Mouse (Mus musculus) common myeloid progenitor, adult 5-6 weeks (primary cell): ENCODE measurements at regions not wholly inside any gene's neighbourhood (a gene's known extent, or its start where the extent isn't known, plus 50 kb on each side); places are given as distances from the start of the nearest gene placed in this dataset.

ENCODE experiments used
- ATAC-seq: replicated peaks from 2 replicates; pipeline ENCODE4 v1.8.0; 2016; ENCODE audit warnings: low read depth, mild to moderate bottlenecking, moderate TSS enrichment, inconsistent platforms; ENCODE audit not compliant: poor library complexity, severe bottlenecking

GRCm38 (mm10) chr10:19297669-19298068 is 58.7 kb upstream of the Olig3 start:
- no peak for ATAC-seq

DNA sequence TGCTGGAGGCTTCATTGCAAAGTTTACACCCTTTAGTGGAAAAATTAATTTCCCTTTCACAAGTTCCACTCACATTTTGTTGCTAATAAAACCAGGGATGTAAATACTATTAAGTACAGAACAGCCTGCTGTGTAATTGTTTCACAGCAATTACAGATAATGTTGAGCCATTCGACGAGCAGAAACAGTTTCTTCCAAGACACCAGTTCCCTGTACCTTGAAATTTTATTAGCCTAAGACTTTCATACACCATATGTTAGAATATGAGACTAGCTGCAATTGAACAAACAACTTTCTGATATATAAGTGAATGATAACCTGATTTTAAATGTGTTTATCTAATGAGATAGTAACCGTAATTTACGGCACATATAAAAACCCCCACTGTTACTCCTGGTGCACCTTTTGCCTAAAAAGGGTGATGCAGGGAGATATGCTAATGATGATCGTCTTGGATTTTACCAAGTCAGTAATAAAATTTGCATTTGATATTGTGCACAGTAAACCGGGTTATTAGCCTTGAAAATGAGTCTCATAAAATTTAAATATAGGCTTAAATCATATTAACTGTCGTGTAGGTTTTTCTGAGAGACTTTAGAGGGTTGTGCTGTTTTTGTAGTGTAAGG is 60.8 kb upstream of the Olig3 start:
- no peak for ATAC-seq

- ATAC-seq: 0 out of 2 replicates have a peak, but pooled peaks have one; percentile 29
These were observed 64.9 kb upstream of the Olig3 start for GRCm38 (mm10) chr10:19291474-19291873.

DNA sequence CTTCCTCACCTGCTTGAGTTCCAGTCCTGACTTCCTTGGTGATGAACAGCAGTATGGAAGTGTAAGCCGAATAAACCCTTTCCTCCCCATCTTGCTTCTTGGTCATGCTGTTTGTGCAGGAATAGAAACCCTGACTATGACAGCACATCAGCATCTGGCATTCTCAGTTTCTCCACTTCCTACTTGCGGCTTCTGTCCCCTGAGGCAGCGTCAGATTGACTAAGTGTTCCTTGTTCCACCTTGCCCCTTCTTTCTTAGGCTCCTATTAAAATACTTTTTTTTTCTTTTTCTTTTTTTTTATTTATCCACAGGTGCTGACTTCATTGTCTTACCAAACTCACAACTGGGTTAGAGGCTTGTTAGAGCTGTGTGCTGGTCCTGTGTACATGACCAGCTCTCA is 65.3 kb upstream of the Olig3 start:
- 0 out of 2 replicates have a peak, but pooled peaks have one; percentile 45 for ATAC-seq

- no peak for ATAC-seq
These were observed 74.2 kb upstream of the Olig3 start for GRCm38 (mm10) chr10:19282166-19282565.

DNA sequence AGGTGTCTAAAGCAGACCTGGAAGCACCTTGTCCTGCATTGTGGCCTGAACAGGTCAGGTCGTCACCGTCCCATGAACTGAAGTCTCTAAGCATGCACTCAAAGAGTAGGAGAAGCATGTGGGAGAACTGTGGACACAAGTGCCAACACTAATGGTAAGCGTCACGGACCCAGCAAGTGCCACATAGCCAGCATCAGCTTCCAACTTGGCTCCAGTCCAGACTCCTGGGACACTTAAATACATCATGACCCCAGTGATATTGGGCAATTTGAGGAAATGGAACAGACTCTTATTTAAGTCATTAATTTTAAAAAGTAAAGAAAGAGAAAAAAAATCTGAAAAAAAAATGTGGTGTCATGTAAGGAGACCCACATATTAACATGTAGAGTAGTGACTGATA is 75.3 kb upstream of the Olig3 start:
- no peak for ATAC-seq

DNA sequence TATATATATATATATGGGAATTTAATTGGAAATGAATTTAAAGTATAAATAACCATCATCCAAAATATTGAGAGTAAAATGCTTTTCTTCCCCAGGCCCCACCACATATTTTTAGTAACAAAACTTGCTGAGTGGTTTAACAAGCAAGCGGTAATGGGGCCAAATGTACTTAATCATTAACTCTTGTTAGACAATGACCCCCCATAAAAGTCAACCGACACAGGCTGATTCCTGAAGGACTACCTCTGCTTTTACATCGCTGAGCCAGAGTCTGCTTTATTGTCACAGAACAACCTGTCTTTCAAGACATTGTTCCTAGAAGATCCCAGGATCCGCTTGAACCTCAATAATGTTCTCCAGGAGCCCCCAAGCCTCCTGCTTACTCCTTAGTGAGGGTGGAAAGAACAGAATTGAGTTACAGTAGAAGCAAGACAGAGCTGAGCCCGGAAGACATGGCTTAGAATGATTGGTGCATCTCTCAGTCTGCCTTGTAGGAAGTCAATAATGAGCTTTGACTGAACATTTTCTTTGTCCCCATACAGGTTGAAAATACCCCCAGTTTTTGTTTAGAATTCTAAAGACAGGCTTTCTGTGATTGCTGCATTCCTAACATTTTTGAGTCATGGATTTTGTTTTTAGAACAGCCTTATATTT is 78.0 kb upstream of the Olig3 start:
- ATAC-seq: no peak

GRCm38 (mm10) chr10:19277103-19277827 is 79.1 kb upstream of the Olig3 start:
- ATAC-seq: no peak

DNA sequence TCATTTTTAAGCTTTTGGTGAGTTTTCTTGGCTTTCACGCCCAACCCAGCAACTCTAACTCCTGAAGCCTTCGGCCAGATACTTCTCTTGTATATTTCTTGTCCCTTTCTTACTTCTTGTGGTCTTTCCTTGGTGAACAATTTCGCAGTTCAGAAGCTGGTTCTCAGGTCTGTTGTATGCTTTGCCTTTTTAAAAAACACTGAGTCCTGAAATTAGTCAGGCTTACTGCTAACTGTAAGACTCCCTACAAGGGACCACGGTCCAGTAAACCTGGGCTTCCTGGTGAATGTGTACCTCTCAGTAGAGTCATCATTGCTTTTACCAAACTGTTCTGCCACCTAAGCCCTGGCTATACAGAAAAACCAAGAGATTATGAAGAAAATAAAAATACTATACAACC is 81.3 kb upstream of the Olig3 start:
- no peak for ATAC-seq

DNA sequence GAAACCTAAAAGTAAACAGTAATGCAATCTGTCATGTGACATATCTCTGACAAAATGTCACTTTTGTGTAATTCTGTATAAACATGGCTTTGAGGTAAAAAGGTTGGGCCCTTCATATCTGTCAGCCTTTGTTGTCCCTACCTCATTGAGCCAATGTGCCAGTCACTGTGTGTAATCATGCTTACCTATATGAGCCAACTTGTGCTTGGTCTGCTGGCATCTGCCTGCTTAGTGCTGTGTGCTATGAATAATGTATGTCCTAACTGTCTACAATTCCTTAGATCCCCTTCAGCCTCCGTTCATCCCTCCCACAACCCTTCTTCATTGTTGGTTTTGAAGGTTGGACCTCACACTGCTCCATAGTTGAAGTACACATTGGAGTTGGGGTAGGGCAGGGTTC is 86.9 kb upstream of the Olig3 start:
- ATAC-seq: no peak

GRCm38 (mm10) chr10:19268051-19268450 is 88.3 kb upstream of the Olig3 start:
- no peak; the same call in 1 of the 2 replicates for ATAC-seq

DNA sequence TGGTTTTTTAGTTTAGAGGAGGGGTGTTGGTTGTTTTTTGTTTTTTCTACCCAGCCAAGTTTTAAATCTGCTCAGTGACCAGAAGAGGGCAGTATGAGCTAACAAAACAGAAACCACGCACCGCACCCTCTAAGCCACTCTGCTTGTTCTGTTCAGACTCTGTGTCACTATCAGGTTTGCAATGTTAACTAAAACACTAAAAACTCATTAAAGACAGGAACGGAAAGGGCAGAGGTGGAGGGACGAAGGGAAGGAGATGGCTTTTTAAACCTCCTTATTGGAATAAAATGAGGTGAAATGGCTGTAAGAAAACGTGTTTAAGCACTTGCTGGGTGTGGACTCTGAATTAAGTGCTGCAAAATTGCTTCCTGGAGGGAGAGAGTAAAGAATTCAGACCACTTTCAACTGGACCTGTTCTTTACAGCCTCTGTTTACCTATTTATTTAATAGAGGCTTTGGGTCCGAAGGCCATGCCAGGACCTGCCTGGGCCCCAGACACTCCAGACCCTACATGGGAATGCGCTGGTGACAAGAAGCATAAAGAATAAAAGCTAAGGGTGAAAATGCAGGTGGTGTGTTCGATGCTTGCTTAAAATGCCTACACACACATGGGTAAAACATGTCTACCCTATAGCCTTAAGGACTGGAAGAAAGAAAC is 116.1 kb upstream of the Olig3 start:
- ATAC-seq: peak; percentile 84

DNA sequence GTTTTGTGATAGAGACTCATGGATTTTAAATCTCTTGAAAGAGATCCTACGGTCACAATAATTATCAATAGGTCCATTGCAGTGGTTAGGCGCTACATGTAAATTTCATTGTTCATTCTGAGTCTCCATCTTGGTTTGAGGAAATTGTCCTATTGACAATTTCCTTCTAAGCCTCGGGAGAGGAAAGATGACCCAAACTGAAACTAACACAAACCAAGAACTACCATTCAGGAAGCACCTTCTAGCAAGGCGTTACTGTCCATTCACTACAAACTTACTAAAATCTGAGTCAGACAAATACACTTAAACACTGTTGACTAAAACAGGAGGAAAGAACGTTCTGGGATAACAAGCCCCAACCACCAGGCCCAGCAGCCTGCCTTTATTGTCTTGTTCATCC is 140.1 kb upstream of the Olig3 start:
- no peak for ATAC-seq

- ATAC-seq: no peak
These were observed 146.6 kb upstream of the Olig3 start for GRCm38 (mm10) chr10:19209751-19210150.

GRCm38 (mm10) chr10:19208101-19208722 is 148.1 kb upstream of the Olig3 start:
- ATAC-seq: no peak

GRCm38 (mm10) chr10:19207505-19207904 is 148.8 kb upstream of the Olig3 start:
- ATAC-seq: no peak

- ATAC-seq: no peak
These were observed 156.0 kb upstream of the Olig3 start for GRCm38 (mm10) chr10:19200311-19200710.

DNA sequence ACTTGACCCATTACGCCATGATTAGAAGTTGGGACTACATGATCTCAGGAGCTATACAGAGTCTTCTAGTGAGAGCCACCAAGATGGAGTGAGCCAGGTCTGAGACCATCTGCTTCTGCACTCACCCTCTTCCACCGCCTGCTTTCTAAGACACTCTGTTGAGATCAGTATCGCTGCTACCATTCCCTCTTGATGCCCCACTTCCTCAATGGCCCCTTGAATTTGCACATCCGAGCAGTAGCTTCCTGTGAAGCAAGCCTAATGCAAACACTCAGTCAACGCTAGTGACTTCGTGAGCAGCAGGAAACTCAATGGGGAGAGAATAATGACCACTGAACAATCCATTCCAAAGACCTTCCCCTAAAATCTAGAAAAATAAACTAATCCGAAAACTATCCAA is 160.7 kb upstream of the Olig3 start:
- peak; percentile 58 for ATAC-seq

DNA sequence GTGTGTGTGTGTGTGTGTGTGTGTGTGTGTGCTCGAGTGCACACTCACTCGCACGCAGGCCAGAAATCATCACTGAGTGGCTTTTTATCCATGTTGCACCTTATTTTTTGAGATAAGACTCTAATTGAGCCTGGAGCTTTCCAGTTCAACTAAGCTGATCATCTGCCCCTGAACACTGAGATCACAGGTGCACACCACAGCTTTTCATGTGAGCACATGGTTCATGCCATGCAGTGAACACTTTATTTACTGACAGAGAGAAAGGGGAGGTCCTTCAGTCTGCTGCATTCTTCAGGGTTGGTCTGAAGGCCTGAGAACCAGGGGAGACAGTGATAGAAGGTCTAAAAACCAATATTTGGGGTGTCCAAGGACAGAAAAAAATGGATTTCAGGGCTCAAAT is 161.7 kb upstream of the Olig3 start:
- no peak for ATAC-seq

GRCm38 (mm10) chr10:19192971-19193758 is 163.2 kb upstream of the Olig3 start:
- ATAC-seq: no peak
